Mouse (Mus musculus): ENCODE data around the gene Hoxa4.

DNA sequence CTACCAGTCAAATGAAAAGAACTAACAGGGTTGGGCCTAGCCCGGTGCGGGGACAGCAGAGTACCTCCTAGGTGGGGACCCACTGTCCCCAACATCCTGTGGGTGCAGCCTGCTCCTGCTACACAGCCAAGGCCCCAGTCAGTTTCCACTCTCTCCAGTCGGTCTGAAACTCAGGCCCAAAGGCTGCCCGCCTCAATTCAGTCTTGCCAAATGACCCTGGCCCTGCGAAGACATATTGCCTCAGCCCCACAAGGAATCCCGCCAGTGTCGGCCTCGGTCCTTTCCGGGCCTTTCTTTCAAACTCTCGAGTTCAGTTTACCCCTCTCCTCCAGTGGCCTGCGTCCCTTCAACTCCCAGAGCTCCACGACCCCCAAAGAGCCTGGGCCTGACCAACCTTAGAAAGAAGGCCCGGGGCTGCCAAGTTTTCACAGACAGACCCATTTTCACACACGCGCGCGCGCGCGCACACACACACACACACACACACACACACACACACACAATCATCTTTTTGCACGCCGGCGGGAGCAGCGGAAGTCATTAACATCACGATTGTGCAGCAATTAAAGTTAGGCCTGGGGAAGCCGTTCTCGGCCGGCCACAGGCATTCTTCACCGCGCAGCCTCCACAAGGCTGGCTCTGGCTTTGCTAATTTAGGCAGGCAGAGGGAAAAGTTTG is 8.7 kb upstream of the Hoxa4 start:
- no peak for TF ChIP-seq JUN (IDR thresholded peaks at IDR 0.05; ENCODE audit: insufficient read depth, low read depth, low read length)
- no peak for TF ChIP-seq POLR2A (IDR thresholded peaks at IDR 0.05; ENCODE audit: low read depth, low read length)
- TF ChIP-seq USF1 (IDR thresholded peaks at IDR 0.05; ENCODE audit: low read depth, low read length) = no peak
- no peak for TF ChIP-seq POLR2AphosphoS2 (IDR thresholded peaks at IDR 0.05; ENCODE audit: low read depth, low read length)
- no peak for TF ChIP-seq SIN3A (IDR thresholded peaks at IDR 0.05; ENCODE audit: low read length)
- TF ChIP-seq CTCF (conservative IDR thresholded peaks at IDR 0.05 in 1 of 2, IDR thresholded peaks at IDR 0.05 in 1 of 2; ENCODE audit: low read depth in 2 of 2, low read length in 2 of 2) = no peak

Measured in CH12.LX (cell line).